Mouse (Mus musculus) MEL-GATA-1-ER (cell line): ENCODE measurements around the gene Usp2.

ENCODE experiments used
- DNase-seq: peaks from one replicate; pipeline ENCODE4 v3.0.0-alpha.2; 2012; ENCODE audit warnings: low read depth; ENCODE audit errors: extremely low read depth

The Usp2 gene

GRCm38 (mm10) chr9:44075276-44075995, 8.6 kb downstream of the Usp2 start:
- no peak for DNase-seq

DNA sequence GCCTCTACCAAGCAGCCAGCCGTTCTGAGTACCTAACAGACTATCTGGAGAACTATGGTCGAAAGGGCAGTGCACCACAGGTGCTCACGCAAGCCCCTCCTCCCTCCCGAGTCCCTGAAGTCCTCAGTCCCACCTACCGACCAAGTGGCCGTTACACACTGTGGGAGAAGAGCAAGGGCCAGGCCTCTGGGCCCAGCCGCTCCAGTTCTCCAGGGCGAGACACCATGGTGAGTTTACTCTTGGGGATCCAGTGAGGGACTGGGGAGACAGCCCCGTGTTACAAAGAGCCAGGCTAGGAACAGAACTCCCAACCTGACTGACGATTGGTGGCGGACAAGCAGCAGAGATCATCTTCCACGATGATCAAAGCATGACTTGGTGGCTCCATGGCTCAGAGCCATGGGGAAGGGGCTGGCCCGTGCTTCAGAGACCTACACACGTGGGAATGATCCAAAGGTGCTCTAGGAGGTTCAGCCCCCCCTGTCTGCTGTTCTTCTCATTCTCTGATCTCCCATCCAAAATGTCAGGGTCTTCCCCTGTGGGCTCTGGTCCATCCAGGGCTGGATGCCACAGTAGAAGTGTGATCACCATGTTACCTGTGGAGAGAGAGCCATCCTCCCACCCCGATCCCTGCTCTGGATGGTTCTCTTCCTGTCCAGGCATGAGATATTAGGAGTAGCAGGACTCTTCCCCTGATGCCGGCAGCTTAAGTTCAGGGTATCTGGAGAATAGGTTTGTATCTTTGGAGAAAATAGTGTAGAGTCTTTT, 9.4 kb downstream of the Usp2 start:
- DNase-seq, result no peak

- DNase-seq, result no peak
Measured at GRCm38 (mm10) chr9:44076764-44077120, 9.9 kb downstream of the Usp2 start.

GRCm38 (mm10) chr9:44077266-44077910, 10.6 kb downstream of the Usp2 start:
- DNase-seq, result no peak

- DNase-seq, result no peak
Measured at GRCm38 (mm10) chr9:44078136-44078797, 11.4 kb downstream of the Usp2 start.

- no peak for DNase-seq
Measured at GRCm38 (mm10) chr9:44078955-44079756, 12.3 kb downstream of the Usp2 start.

DNA sequence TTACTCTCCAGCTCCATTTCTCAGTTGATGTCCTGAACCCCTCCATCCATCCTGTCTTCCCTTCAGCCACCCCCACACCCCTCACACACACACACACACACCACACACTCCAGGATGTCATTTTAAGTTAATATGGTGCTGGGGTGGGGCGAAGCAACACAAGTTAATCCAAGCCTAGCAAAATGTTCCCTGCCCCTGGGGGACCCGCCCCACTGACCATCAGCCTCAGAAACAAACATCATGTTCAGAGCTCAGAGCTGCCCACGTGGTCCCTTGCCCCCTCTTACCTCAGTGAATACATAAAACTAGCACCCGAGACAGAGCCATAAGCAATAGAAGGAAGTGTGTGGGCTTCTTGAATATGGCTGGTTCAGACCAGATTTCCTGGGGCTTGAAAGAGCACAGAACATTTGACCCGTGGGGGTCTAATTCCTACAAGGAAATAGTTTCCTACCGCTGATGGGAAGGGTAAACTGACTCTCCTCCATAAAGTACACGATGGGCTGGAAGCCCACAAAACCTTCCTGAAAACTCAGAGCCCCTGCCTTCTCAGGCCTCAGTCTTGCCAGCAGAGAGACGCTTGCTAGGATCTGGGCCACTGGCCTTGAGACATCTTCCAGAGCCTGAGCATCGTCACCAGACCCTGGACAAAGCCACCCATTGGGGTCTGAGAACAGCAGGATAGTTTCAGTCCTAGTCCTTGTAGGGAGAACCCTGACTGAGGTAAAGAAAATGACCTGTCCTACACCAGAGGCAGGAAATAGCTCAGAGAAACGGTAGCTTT, 13.4 kb downstream of the Usp2 start:
- DNase-seq, result no peak

DNA sequence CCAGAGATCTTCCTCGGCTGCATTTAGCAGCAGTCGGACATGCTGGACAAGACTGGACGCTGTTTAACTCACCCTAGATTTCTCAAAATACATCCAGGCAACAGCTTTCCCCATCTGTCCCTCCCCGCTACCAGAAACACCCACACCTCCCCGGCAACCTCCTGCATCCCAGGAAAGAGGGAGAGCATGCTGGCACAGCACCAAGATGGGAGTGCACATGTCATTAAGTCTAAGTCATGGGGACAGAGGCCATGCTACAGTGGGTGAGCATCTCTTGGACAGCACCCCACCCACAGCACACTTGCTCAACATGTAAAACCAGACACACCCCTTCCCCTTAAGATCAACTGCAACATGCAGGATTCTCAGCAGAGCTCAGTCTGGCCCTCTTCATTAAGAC, 14.1 kb downstream of the Usp2 start:
- DNase-seq, result no peak

DNA sequence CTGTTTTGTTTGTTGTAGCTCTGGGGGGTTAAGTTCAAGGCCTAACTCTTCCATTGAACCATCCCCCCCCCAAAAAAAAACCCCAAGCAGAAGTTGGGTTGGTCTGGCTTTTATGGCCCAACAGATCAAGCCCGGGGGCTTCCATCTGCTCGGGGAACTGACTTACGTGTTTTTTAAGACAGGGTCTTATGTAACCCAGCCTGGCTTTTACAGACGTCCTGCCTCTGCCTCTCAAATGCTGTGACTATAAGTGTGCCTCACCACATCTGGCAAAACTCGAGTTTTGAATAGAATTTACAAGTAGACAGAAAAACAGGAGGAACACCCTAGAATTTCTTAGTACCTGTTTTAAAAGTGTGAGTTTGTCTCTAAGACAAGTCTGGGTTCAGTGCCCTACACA, 14.8 kb downstream of the Usp2 start:
- DNase-seq, result no peak

DNA sequence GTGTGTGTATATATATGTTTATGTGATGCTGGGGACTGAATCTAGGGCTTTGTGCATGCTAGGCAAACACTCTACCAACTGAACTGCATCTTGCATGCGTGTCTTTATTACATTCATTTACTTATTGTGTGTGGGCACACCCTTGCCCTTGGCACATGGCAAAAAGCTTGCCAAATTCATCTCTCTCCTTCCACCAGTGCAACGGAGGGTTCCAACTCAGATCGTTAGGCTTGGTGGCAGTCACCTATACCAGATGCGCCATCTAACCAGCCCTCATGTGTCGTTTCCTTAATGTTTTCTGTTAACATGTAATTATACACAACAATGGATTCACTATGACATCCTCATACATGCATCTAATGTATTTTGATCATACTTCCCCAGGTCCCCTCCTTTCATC, 15.4 kb downstream of the Usp2 start:
- DNase-seq, result no peak

- DNase-seq, result no peak
Measured at GRCm38 (mm10) chr9:44083392-44084121, 16.7 kb downstream of the Usp2 start.

GRCm38 (mm10) chr9:44084236-44084635, 17.4 kb downstream of the Usp2 start:
- DNase-seq, result no peak

- DNase-seq, result no peak
Measured at GRCm38 (mm10) chr9:44084659-44085229, 17.9 kb downstream of the Usp2 start.

DNA sequence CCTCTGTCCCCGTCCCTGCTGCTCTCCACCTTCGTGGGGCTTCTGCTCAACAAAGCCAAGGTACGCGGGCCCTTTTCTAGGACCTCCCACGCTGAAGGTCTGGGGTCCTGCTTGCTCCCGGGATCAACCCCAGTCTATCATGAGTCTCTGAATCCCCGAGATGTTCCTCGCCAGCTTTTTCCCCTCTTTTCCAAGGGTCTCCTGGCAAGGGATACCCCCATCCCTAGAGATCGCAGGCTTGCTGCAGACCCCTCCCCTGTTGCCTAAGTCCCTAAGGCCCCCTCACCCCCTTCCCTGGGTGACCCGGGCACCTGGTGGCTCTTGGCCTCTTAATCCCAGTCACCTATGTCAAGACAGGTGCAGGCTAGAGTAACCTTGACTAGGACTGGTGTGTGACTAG, 18.5 kb downstream of the Usp2 start:
- DNase-seq, result no peak

DNA sequence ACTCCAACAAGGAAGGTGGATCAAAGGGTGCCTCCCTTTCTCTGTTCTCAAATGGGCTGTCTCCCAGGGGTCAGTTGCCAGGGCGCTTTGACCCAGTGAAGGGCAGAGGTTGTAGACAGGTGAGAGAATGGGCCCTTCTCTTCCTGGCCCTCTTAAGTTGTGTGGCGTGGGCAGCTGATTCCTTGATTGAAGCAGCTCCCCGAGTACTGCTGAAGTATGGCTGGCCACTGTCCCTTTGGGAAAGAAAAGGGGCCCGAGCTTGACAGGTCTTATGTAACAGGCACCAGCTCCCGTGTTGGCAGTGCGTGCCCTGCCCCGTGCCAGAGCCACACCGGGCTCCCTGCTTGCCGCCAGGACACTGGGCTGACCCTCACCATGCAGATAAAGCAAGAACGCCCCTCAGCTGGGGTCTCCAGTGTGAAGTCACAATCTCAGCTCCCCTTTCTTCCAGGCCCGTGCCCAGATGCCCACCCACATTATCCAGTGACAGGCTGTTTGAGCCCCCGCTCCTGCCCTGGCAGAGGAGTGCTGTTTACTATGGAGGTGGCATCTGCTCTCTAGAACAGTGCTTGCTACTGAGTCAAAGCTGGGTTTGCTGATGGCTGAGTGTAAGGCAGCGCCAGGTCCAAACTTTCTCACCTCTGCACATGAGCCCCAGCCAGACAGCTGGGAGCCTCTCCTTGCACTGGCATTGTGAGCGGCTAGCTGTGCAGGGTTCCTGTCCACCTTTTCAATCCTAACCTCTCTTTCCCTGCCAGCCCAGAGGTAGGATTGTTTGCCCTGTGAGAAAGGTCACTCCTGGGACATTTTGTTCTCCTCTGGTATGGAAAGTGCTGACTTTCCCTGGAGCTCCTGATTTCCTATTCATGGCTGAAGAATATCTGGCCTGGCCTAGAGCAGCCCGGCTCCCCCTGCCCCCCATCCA, 19.2 kb downstream of the Usp2 start:
- no peak for DNase-seq

DNA sequence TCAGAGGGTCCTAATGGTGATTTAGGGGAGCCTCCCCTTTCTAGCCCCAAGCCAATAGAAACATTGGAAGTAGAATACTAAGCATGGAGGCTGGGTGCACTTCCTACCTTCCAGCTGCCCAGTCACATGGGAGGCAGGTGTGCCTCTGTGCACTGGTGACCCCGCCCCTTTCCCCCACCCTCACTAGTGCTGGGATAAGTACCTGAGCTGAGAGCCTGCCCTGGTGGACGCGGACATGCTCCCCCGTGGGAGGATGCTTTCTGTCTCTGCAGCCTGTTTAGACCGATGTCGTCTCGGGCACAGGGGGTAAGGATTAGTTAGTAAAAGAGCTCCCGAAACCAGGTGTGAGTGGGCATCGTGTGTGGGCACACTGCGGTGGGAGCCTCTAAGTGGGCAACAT, 20.1 kb downstream of the Usp2 start:
- no peak for DNase-seq

DNA sequence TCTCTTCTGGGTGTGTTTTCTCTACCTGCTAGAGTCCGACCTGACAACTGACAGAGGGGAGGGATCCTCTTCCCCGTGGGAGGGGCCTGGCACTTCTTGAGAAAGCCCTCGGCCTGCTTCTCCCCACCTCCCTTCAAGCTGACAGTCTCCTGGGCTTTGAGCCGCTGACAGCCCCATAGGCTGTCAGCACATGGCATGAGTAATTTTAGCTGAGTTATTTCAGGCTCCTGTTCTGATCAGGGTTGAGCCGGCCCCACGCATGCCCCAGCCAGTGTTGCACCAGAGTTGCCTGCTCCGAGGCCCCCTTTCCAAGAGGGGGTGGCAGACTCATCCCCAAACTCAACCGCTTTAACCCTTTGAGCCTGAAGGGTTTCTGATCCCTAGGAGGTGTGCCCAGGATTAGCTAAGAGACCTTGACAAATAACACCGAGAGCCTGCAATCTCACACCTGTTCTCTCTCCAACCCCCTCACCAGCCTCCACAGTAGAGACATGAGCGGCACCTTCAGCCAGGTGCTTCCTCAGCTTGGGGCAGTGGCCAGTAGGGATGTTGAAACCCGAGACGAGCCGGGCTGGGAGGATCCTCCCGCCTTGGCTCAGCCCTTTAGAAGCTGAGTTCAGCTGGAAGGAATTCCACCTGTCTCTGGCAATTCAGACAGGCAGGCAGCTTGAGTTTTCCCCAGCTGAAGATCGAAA, 21.1 kb downstream of the Usp2 start:
- DNase-seq, result no peak
